Mouse (Mus musculus): ENCODE results near the gene Mfap3.
A peak's percentile ranks its signal among the peaks of the same experiment; 100 is the strongest.

Gene Mfap3

DNA sequence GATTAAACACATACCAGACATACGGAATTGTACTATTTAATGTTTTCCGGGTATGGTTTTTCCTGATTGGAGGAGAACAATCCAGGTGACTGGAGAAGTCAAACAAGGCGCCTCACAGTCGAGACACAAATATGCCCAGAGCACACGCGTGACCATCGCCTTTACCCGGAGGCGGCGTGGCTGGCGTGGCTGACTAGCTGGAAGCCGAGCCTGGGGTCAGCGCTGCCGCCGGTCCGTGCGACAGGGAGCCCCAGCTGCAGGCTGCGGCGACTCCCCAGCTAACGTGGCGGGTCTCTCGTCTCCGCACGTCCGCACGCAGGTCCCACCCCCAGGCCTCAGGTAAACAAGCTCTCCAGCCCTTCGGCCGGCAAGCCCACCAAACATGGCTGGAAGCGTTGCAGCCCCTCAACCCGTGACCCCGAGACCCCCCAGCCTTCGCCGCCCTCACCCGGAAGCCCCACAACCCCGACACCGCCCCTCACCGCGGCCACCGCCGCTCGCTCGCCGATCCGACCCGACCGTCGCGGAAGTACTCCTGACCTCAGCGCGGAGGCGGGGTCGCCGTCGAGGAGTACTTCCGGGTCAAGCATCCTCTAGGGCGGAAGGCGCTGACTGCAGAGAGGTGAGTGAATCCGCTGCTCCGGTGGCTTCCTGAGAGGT is at the start of gene Mfap3, which contains the start of gene Fam114a2:
Gene Mfap3 (plus strand): TSS at position 574 of the 660 bp plus-strand sequence.
Gene Fam114a2 (minus strand): TSS at position 527 of the 660 bp plus-strand sequence.
- DNase-seq (ENCODE audit: low read depth, low spot score), result peak; percentile 81

DNA sequence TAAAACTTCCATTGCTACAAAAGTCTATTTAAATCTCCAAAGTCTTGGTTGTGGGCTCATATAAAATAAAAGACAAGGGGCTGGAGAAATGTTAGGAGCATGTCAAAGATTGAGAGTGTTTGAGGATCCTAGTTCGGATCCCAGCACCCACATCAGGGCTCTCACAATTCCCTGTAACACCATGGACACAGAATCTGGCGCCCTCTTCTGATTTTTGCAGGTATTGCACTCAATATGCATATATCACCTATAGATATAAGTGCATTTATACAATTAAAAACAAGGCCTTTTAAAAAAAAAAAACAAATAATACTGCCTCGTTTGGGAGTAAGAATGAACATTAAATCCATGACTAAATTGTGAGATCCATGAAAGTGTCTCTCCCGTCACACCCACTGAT is 49.8 kb upstream of the Mfap3 start:
- DNase-seq (ENCODE audit: low read depth, low spot score), result no peak

DNA sequence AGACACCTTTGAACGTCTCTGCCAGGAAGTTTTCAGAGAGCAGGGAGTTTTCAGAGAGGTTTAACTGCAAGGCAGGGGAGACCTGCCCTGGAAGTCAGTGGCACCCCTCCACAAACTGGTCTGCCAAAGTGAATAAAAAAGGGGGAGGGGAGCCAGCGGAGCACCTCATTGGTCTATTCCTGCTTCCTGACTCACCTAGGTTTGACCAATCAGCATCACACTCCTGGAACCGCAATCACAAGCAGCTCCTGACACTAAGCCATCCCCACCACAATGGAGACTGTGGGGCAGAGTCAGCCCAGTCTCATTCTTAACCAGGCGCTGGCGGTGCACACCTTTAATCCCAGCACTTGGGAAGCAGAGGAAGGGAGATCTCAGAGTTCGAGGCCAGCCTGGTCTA is 48.4 kb upstream of the Mfap3 start:
- no peak for DNase-seq (ENCODE audit: low read depth, low spot score)

DNA sequence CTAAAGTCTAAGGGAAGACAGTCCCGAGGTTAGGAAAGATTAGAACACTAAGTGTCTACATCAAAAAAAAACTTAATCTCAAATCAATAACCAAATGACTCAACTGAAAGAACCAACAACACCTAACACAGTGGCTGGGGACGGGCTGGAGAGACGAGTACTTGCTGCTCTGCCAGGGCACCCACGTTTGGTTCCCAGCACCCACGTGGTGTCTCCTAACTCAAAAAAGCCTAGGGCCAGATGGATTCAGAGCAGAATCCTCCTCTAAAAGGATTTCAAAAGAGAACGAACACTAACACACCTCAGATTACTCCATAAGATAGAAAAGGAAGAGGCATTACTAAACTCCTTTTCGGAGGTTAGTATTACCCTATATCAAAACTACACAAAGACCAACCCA is 47.5 kb upstream of the Mfap3 start:
- DNase-seq (ENCODE audit: low read depth, low spot score), result peak; percentile 36

DNA sequence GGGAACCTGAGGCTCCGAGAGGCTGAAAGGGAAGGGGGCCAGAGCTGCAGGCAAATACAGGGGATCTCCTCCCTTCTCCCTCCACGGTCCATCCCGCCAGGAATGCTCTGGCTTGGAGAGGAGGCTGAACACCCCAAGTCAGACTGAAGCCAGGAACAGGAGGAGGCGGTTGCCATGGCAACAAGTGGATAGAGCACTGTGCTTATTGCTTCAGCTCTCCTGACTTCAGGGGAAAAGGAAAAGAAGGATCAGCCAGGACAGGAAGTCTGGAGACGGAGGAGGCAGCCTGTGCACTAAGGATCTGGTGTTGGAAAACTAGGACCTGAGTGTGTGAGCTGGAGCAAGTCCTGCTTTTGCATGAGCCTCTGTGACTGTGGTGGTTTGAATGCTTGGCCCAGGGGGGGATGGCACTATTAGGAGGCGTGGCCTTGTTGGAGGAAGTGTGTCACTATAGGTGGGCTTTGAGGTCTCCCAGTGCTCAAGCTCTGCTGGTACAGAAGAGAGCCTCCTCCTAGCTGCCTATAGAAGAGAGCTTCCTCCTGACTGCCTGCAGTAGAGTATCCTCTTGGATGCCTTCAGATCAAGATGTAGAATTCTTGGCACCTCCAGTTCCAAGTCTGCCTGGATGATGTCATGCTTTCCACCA is 44.0 kb upstream of the Mfap3 start:
- DNase-seq (ENCODE audit: low read depth, low spot score), result peak; percentile 65

DNA sequence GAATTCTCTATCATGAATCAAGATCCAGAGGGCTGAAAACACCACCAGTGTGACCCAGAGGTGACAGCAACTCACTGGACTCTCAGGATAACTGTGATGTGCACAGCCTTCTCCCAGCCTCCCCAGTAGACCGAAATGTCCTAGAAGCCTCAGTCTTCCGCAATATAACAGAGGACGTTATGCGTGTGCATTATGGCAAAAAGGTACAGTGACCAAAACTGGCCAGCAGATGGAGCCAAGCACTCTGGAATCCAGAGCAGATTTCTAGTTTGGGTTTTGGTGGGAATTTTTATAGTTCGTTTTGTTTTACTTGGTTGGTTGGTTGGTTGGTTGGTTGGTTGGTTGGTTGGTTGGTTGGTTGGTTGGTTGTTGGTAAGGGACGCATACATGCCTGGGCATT is 43.3 kb upstream of the Mfap3 start:
- no peak for DNase-seq (ENCODE audit: low read depth, low spot score)

DNA sequence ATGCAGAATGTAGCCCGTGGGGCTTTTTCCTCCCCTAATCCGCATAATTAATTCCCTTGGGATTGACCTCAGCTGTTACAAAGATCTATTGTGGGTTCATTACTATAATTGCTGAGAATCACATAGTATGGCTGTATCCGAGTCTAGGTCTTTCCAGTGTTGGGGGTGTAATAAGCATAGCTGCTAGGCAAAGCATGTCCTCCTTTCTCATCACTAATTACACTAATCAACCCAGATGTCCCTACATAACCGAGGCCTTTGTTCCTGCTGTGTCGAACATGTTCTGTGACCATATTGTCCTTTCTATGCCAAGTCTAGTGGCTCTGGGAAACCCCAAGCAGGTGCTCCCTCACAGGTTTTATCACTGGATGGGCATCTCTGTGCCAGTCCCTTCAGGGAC is 40.4 kb upstream of the Mfap3 start:
- DNase-seq (ENCODE audit: low read depth, low spot score), result no peak

DNA sequence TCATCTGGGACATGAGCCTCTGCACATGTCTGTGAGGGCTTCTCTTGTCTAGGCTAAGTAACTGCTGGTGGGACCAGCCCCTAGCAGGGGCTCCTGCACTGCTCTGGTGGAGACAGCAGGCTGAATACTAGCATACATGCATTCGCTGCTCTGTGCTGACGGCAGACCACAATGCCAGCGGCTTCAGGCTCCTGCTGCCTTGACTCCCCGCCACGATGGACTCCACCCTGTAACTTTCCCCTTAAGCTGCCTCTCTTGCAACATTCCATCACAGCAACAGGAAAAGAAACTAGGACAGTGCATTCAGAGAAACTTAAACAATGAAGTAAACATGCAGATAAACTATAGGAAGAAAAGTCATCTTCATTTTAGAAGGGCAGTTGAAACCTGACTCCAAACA is 30.0 kb upstream of the Mfap3 start:
- no peak for DNase-seq (ENCODE audit: low read depth, low spot score)

DNA sequence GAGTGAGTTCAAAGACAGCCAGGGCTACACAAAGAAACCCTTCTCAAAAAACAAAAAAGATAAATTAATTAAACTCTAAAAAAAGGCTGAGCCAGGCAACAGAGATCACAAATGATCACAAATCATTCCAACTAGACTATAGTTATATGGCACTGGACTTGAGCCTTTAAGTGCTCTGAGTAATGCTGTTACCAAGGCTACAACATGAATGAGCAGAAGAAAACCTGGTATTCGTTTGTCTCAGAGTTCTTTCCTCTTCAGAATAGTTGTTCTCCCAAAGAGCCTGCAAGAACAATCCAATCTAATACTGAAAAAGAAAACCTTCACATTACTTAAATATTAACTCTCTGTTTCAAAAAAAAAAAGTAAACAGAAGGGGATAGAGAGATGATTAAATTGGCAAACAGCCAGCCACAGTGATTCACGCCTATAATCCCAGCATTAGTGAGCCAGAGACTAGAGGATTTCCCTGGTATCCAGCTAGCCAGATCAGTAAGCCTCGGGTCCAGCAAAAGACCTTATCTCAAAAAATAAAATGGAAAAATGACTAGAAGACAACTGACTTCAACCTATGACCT is 21.9 kb upstream of the Mfap3 start:
- DNase-seq (ENCODE audit: low read depth, low spot score), result no peak

DNA sequence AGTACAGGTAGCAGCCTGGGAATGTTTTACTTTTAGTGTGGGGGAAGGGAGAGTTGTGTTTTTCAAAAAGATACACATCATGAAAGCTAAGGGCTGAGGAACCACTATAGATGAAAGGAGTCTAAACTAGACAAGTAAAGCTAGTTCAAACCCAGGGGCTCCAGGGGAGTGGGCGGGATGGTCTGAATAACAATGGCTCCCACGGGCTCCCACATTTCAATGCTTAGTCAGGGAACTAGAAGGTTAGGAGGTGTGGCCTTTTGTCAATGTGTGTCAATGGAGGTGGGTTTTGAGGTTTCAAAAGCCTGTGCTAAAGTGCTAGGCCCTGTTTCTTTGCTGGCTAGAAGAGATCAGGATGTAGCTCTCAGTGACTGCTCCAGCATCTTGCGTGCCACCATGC is 20.8 kb upstream of the Mfap3 start:
- no peak for DNase-seq (ENCODE audit: low read depth, low spot score)

DNA sequence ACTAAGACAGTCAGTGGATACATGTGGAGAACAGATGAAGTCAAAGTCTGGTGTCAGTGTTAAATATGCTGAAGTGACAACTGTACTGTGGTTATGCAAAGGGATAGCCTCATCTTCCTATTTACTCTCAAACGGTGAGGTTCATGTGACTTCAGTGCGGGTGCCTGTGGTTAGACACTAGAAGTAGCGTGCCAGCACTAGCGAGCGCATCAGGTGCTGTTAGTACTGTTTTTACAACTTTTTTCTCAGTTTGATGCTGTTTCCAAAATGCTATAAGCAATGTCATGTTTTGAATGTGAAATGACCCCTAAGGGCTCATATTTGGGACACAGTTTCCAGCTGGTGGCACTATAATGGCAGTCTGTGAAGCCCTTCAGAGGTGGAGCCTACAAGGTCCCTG is 20.2 kb upstream of the Mfap3 start:
- no peak for DNase-seq (ENCODE audit: low read depth, low spot score)

DNA sequence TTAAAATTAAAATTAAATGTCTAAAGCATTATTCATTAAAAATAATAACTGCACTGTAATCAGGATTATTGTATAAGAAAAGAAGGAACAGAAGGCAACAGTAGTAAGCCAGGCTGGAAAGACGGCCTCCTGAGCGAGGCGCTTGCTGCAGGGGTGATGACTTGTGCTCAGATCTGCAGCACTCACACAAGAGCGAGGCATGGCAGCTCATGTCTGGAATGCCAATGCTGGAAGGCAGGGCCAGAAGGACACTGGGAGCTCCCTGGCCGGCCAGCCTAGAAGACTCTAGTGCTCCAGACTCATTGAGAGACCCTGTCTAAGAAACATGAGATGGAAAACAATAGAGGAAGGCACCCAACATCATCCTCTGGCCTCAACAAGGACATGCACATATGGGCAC is 15.3 kb upstream of the Mfap3 start:
- no peak for DNase-seq (ENCODE audit: low read depth, low spot score)

DNA sequence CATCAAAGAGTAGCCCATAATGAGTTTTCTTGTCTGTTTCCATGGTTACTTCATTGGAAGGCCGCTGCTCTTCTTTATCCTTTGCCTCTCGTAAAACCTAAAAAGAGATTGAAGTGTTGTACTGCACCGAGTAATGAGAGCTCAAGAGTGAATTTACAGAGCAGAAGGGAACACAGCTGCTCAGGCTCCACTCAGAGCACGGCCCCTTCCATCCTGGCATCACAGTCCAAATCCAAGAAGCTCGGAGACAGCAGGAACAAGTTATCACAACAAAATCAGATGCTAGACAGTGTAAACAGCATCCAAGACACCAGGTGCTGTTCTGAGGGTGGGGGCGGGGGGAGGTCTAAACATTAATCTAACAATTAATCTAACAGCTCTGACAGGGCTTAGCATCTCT is 11.6 kb upstream of the Mfap3 start:
- DNase-seq (ENCODE audit: low read depth, low spot score), result no peak

DNA sequence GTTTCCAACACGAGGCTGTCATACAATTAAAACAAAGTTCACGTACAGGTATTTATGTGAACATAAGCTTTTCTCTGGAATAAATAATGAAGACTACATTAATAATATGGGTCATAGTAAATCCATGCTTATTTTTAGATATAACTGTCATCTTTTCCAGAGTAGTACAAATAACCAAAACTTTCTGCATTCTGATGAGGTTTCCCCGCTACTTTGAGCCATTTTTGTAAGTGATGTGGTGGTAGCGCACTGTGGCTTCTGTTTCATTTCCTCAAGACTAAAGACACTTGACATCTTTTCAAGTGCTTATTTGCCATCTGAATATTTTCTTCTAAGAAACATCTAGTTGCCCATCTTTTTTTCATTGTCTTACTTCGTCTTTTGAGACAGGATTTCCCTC is 3.2 kb upstream of the Mfap3 start:
- DNase-seq (ENCODE audit: low read depth, low spot score), result no peak

DNA sequence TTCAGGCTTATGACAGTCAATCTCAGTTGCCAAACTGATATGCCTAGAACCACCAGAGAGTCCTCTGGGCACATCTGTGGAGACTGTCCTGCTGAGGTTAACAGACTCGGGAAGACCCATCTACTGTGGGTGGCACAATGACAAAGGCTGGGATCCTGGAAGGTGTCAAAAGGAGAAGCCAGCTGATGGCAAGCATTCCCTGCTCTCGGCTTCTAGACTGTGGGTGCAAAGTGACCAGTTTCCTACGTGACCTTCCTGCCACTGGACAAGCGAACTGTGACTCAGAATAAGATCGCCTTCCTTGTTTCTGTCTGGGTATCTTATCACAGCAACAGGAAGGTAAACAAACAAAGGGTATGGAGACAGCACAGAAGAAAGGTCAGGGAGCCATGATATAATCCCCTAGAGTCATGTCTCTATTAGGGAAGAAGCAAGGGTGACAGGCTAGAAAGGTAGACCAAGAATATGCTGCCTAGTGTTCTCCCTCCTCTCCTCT is 1.5 kb upstream of the Mfap3 start:
- no peak for DNase-seq (ENCODE audit: low read depth, low spot score)

DNA sequence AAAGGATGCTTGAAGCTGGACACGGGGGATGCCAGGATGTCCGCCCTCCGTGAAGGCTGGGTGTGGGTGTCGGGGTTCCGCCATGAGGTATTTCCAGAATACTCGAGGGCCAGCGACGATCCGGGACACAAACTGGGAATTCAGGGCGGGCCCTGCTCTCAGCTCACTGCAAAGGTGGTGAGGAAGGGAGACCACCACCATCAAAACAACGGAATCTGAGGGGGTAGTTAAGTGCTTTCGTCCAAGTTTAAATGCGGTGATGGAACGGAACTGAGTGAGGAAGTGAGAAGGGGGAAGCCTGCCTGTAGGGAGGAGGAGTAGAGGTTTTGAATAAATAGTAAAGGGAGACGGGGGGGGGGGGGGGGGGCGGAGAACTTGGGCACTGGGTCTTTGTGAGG is 286 bp downstream of the Mfap3 start:
- peak; percentile 15 for DNase-seq (ENCODE audit: low read depth, low spot score)

DNA sequence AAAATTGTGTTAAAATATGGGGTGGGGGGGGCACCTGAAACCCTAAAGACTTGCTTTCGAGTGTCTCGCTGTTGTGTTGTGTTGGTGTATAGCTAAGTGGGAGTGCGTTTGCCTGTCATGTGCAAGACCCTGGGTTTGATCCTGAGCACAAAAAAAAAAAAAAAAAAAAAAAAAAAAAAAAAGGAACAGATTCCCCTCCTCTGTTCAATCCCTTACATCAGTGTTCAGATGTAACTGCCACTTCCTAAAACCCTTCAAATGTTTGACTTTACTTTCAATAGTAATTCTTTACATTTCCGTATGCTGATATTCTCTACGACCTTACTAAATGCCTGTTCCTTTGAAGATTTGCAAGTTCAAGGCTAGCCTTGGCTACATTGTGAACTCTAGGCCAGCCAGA is 840 bp downstream of the Mfap3 start:
- DNase-seq (ENCODE audit: low read depth, low spot score), result no peak

DNA sequence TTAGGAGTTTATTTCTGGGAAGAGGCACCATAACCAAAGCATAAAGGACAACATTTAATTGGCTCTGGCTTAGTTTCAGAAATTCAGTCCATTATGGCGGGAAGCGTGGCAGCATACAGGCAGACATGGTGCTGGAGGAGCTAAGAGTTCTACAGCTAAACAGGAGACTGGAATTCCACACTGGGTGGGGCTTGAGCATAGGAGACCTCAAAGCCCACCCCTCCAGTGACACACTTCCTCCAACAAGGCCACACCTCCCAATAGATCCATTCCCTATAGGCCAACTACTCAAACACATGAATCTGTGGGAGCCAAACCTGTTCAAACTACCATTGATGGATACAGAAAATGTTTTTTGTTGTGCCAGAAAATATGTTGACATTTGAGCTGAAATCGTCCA is 2.7 kb downstream of the Mfap3 start:
- no peak for DNase-seq (ENCODE audit: low read depth, low spot score)

DNA sequence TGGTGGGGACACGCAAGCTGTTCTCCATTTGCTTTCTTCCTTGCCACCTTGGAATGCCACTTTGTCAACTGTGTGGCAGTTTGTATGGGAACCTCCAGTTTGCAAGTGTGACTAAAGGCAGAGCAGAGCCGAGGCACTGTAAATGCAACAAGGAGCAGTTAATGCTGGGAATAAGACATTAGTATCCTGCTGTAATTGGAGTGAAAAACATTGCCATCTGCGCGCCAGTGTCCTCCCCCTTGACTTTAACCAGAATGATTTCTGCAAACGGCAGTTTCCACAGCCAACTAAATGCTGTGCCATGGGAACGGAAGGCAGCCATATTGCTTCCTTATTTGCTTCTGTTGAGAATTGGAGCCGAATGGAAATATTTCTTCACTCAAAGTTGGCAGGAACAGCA is 3.6 kb downstream of the Mfap3 start:
- DNase-seq (ENCODE audit: low read depth, low spot score), result peak; percentile 77

DNA sequence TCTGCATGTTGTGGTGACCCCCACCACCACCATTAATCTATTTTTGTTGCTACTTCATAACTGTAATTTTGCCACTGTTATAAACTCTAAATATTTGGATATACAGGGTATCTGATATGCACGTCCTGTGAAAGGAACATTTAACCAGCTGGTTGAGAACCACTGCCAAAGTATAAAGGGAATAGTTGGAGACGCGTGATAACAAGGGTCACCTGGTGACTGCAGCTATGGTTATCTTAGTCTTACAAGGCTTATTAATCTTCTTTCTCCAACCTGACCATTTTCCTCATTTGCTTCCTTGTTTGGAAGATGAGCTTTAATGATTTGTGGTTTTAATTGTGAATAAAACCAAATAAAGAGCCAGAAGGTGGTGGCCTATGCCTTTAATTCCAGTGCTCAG is 5.0 kb downstream of the Mfap3 start:
- no peak for DNase-seq (ENCODE audit: low read depth, low spot score)

DNA sequence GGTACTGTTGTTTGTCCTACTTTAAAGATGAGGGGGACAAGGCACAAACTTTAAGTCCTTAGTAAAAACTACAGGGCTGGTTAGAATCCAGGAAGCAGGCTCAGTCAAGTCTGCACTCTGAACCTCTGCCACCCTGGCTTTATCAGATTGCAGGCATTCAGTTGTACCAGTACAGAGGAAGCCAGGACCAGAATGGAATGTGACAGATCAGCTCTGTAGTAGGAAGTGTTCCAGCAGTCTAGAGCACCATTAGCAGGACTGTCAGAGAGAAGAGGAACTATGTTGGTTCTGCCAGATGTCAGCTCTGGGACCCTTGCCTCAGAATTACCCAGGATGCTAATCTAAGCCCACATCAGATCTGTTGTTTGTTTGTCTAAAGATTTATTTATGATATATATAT is 6.1 kb downstream of the Mfap3 start:
- no peak for DNase-seq (ENCODE audit: low read depth, low spot score)

DNA sequence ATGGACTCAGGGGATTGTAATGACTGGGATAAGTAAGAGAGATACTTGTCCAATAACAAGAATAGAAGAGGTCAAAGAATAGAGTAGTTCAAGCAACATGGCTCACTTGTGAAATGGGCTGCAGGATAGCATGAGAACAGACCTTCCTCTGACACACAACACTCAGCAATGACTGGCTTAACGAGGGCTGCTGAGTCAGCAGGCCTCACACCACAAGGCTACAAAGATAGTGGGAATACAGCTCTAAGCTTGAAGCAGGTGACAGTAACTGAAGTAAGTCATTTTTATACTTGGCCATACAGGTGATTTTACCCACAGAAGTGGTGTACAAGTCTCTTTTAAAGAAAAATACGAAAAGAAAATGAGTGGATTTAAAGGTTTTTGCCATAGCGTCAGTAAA is 7.4 kb downstream of the Mfap3 start:
- DNase-seq (ENCODE audit: low read depth, low spot score), result no peak

DNA sequence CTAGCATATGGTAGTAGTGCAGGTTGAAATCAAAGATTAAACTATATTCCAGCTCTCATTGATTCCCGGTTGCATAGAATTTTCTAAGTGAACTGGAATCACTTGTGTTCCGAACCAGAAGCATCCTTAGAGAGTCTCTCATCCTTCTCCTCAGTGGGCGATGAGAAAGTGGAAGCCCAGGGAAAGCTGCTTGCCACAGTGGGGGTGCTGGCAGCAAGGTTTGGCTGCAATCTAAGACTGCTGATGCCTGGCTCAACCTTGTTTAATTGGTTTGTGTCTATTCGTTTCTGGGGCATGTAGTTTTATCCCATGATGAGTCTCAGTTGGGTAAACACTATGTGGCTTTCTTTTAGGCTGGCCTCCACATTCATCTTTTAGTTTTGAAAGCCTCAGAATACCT is 9.0 kb downstream of the Mfap3 start:
- DNase-seq (ENCODE audit: low read depth, low spot score), result no peak
